Mouse (Mus musculus): ENCODE data around the gene Myo15.
"Not testable (repeated sequence)": the region's sequence is repeated elsewhere in the genome, so short reads cannot be mapped to it uniquely, and the experiment has no call there.

Gene Myo15

DNA sequence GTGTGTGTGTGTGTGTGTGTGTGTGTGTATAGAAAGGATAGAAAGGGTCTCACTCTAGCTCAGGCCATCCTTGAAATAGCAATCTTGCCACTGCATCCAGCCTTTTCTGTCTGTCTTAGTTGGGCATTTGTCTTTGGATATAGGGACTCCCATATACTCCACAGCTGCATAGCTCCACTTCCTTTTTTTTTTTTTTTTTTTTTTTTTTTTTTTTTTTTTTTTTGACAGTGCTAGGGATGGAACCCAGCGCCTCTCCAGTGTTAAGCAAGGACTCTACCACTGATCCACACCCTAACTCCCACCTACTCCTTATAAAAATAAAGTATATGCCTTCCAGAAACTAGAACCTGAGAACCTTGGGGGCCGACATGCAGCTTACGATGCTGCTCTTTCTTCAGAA is 88.5 kb downstream of the Myo15 start:
- DNase-seq, result no peak

GRCm38 (mm10) chr11:60559342-60559741 is 90.2 kb downstream of the Myo15 start:
- peak; percentile 78 for DNase-seq

DNA sequence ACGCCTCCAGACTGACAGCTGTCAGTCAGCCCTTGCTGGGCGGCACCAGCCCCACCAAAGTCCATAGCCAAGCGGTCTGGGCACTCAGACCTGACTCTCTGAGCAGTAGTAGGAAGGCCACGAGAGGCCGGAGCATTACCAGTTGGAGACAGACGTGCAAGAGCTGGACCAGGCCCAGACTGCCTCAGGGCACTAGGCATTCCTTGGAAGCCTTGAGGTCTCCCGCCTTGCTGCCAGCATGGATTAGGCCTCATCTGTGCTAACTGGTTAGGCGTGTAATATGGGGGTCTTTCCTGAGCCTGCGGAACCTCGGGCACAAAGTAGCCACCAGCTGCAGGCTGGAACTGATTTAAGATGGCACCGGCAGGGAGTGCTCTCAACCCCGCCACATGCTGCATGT is 104.9 kb downstream of the Myo15 start:
- DNase-seq, result not testable (repeated sequence)

Measured in cerebellum, adult 9-10 months (tissue).